Mouse (Mus musculus) midbrain, embryonic 14.5 days (tissue): ENCODE data around the gene Senp6. TPM values are rescaled to one million over a fixed set of nuclear protein-coding genes. Genes with fewer than 3 reads are reported as not detected.
"Not testable (repeated sequence)": the region's sequence is repeated elsewhere in the genome, so short reads cannot be mapped to it uniquely, and the experiment has no call there.

ENCODE experiments used
- ATAC-seq: fragments of 200-750 bp; cut with Nextera tagmentation; 2 replicates; pipeline ENCODE4 v1.8.0; 2017; ENCODE audit warnings: moderate number of reproducible peaks, moderate library complexity; ENCODE audit not compliant: low FRiP score, low TSS enrichment
- DNase-seq: peaks from one replicate; pipeline ENCODE4 v3.0.0-alpha.2; 2015
- H3K27ac ChIP-seq: fragments of 300-500 bp; sonication (generic); replicated peaks from 2 replicates; pipeline ENCODE4 v1.5.1; 2014; ENCODE audit warnings: mild to moderate bottlenecking, low read depth, low read length, moderate library complexity
- H3K27me3 ChIP-seq: fragments of 300-500 bp; sonication (generic); 2 replicates; pipeline ENCODE4 v1.6.1; 2014; ENCODE audit warnings: low read length, control low read depth, mixed read lengths; ENCODE audit not compliant: control insufficient read depth, insufficient read depth
- H3K36me3 ChIP-seq: fragments of 300-500 bp; sonication (generic); 2 replicates; pipeline ENCODE4 v1.6.1; 2014; ENCODE audit warnings: low read length, control low read depth; ENCODE audit not compliant: control insufficient read depth, insufficient read depth
- H3K4me1 ChIP-seq: fragments of 300-500 bp; sonication (generic); 2 replicates; pipeline ENCODE4 v1.6.1; 2014; ENCODE audit warnings: mild to moderate bottlenecking, antibody characterized with exemption, low read length, control low read depth; ENCODE audit not compliant: control insufficient read depth, insufficient read depth
- H3K4me2 ChIP-seq: fragments of 300-500 bp; sonication (generic); 2 replicates; pipeline ENCODE4 v1.6.1; 2014; ENCODE audit warnings: mild to moderate bottlenecking, low read length, moderate library complexity
- H3K4me3 ChIP-seq: fragments of 300-500 bp; sonication (generic); replicated peaks from 2 replicates; pipeline ENCODE4 v1.5.1; 2014; ENCODE audit warnings: low read depth, low read length
- H3K9ac ChIP-seq: fragments of 300-500 bp; sonication (generic); replicated peaks from 2 replicates; pipeline ENCODE4 v1.6.1; 2014; ENCODE audit warnings: mild to moderate bottlenecking, low read length, moderate library complexity
- H3K9me3 ChIP-seq: fragments of 300-500 bp; sonication (generic); 2 replicates; pipeline ENCODE4 v1.6.1; 2016; ENCODE audit warnings: low read length, control low read depth, mixed read lengths; ENCODE audit not compliant: control insufficient read depth
- WGBS: fragments of 180-500 bp; shearing (Covaris S2); extraction: QIAGEN DNeasy Blood & Tissue Kit; methylation state at CpG from one replicate; pipeline ENCODE4 v1.1.7; 2014; 5-methylcytosine and 5-hydroxymethylcytosine counted together
- polyA plus RNA-seq: library from polyadenylated mRNA; unstranded; fragments of >200 nt; fragmentation: Nextera tagmentation; extraction: Ambion mirVana; gene quantifications from 2 replicates; pipeline ENCODE4 v1.2.1, GENCODE M21; 2014

The Senp6 gene
- polyA plus RNA-seq, 1 experiment from 2014 or later: 73.4 TPM

DNA sequence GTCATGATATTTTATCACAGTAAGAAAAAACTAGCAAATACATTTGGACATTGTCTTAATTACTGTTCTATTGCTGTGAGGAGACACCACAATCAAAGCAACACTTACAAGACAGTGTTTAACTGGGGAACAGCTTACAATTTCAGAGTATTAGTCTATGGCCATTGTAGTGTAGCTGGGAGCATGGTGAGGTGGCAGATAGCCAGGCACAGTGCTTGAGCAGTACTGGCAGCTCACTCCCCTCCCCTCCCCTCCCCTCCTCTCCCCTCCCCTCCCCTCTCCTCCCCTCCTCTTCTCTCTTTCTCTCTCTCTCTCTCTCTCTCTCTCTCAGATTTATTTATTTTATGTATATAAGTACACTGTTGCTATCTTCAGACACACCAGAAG is 28.7 kb upstream of the Senp6 start:
- Histone ChIP-seq H3K27ac (no peak overlapping the region), H3K27me3 (no peaks in the 10 kb centered on the region), H3K4me1 (no peaks in the 10 kb centered on the region), H3K4me2 (no peak overlapping the region), H3K9me3 (no peaks in the 10 kb centered on the region), H3K36me3 (no peaks in the 10 kb centered on the region), H3K9ac (no peak overlapping the region), H3K4me3 (no peak overlapping the region)
- ATAC-seq (no peak), DNase-seq (no peak)

GRCm38 (mm10) chr9:80039296-80039815 is 27.3 kb upstream of the Senp6 start:
- no peak overlapping the region for H3K4me2 ChIP-seq
- H3K4me1 ChIP-seq: no peaks in the 10 kb centered on the region
- H3K27me3 ChIP-seq: no peaks in the 10 kb centered on the region
- H3K4me3 ChIP-seq: no peak overlapping the region
- H3K9ac ChIP-seq: no peak overlapping the region
- DNase-seq: no peak
- ATAC-seq: no peak
- 7% methylated on average over 2 of the region's 2 CpGs for WGBS
- H3K27ac ChIP-seq: no peak overlapping the region
- no peaks in the 10 kb centered on the region for H3K9me3 ChIP-seq
- no peaks in the 10 kb centered on the region for H3K36me3 ChIP-seq

GRCm38 (mm10) chr9:80044301-80044700 is 22.4 kb upstream of the Senp6 start:
- H3K9me3 ChIP-seq, H3K36me3 ChIP-seq, DNase-seq, H3K4me3 ChIP-seq, H3K9ac ChIP-seq, H3K27me3 ChIP-seq, ATAC-seq, H3K4me1 ChIP-seq, H3K4me2 ChIP-seq, H3K27ac ChIP-seq: not testable (repeated sequence)
- 60% methylated on average over 4 of the region's 4 CpGs for WGBS

DNA sequence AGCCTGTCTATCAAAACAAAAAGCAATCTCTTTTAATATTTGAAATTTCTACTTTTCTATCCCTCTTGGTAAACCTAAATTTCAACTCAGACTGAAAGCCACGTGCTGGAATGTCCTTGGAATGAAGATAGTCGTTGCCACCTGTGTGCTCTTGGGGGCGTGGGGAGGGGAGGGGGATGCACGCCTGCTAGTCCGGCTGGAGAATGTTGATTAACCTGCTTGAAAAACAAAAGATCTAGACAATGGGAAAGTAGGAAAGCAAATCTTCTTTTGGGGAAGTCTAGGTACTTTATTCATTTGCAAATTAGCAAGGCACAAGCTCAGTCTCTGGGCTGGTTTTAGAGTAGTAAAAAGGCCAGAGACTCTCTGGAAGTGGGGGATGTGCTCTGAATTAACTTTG is 17.4 kb upstream of the Senp6 start:
- H3K4me3 ChIP-seq, H3K9ac ChIP-seq, DNase-seq, H3K27ac ChIP-seq, H3K4me2 ChIP-seq, H3K9me3 ChIP-seq, H3K4me1 ChIP-seq, ATAC-seq, H3K27me3 ChIP-seq, H3K36me3 ChIP-seq: not testable (repeated sequence)
- WGBS: 36% methylated on average over 5 of the region's 5 CpGs

GRCm38 (mm10) chr9:80052951-80053350 is 13.8 kb upstream of the Senp6 start:
- Histone ChIP-seq H3K27ac (no peak overlapping the region), H3K4me2 (no peak overlapping the region), H3K9ac (no peak overlapping the region), H3K4me3 (no peak overlapping the region), H3K27me3 (no peaks in the 10 kb centered on the region), H3K36me3 (no peaks in the 10 kb centered on the region), H3K9me3 (peaks cover 4% of the 10 kb centered on the region; the same call in 1 of the 2 replicates), H3K4me1 (no peaks in the 10 kb centered on the region)
- 86% methylated on average over 5 of the region's 5 CpGs for WGBS
- DNase-seq (no peak), ATAC-seq (no peak)

- 88% methylated on average over 2 of the region's 2 CpGs for WGBS
- Histone ChIP-seq H3K4me1 (no peaks in the 10 kb centered on the region), H3K4me3 (no peak overlapping the region), H3K27ac (no peak overlapping the region), H3K4me2 (no peak overlapping the region), H3K36me3 (no peaks in the 10 kb centered on the region), H3K27me3 (no peaks in the 10 kb centered on the region), H3K9ac (no peak overlapping the region), H3K9me3 (peaks cover 4% of the 10 kb centered on the region; the same call in 1 of the 2 replicates)
- no peak for ATAC-seq
- DNase-seq: no peak
Observed at GRCm38 (mm10) chr9:80057690-80058089, 9.0 kb upstream of the Senp6 start.

DNA sequence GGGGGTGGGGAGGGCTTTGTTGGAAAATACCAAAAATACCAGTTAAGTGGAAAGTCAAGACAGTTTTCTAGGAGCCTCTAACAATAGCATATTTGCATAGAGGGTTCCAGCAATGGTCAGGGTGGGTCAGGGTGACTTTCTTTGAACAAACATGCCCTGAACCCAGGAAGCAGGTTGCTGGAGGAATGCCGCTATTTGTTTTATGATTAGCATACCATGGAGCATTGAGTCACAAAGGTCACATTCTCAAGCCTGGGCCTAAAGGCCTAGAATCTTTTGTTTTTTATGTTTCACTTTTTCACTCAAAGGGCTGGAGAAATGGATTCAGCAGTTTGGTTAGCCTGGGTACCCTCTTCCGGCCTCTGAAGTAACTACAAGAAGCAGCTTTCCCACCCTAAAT is 1.2 kb upstream of the Senp6 start:
- DNase-seq, H3K9ac ChIP-seq, ATAC-seq, H3K36me3 ChIP-seq, H3K27me3 ChIP-seq, H3K9me3 ChIP-seq, H3K4me2 ChIP-seq, H3K4me3 ChIP-seq: not testable (repeated sequence)
- Histone ChIP-seq H3K27ac (peak overlapping the region; percentile 100; the same call in 1 of the 2 replicates), H3K4me1 (peaks cover 14% of the 10 kb centered on the region; the same call in 1 of the 2 replicates)
- 86% methylated on average over 2 of the region's 2 CpGs for WGBS

- Histone ChIP-seq H3K9ac (peak overlapping the region; percentile 100), H3K27ac (peak overlapping the region; percentile 100), H3K9me3 (no peaks in the 10 kb centered on the region), H3K36me3 (no peaks in the 10 kb centered on the region), H3K4me3 (peak overlapping the region; percentile 91), H3K4me2 (peak overlapping the region; percentile 64), H3K4me1 (peaks cover 24% of the 10 kb centered on the region), H3K27me3 (no peaks in the 10 kb centered on the region)
- ATAC-seq (peak; percentile 84), DNase-seq (peak; percentile 84)
- under 1% methylated on average over 79 of the region's 93 CpGs for WGBS
Observed at GRCm38 (mm10) chr9:80067221-80068027, 721 bp downstream of the Senp6 start.

- Histone ChIP-seq H3K27me3 (no peaks in the 10 kb centered on the region), H3K4me1 (peaks cover 24% of the 10 kb centered on the region), H3K9ac (peak overlapping the region; percentile 100), H3K4me3 (peak overlapping the region; percentile 91), H3K36me3 (no peaks in the 10 kb centered on the region), H3K27ac (peak overlapping the region; percentile 100), H3K9me3 (no peaks in the 10 kb centered on the region), H3K4me2 (peak overlapping the region; percentile 64)
- no peak for DNase-seq
- ATAC-seq: no peak
- WGBS: 1% methylated on average over 18 of the region's 18 CpGs
Observed at GRCm38 (mm10) chr9:80068028-80068515, 1.4 kb downstream of the Senp6 start.
